ENCODE assay signal across 22 mouse cellular contexts in genomic region chr11:103750612-103751011, GRCm38 (mm10). TPM values are rescaled to one million over a fixed set of nuclear protein-coding genes. Genes with fewer than 3 reads are reported as not detected.
DNase-seq lines count a peak whose midpoint lies in the region; ATAC-seq and TF ChIP-seq lines count a peak whose summit lies in the region.
"Had no signal": no experiment of that assay in that cellular context is flagged by ENCODE, and none has a peak within 500 bp of the region (broad histone marks: within the 10 kb centered on the region; RNA-seq: fewer than 3 reads in every experiment).

No protein-coding gene starts in this region.

- no peak overlapping the region for H3K27ac ChIP-seq in kidney, postnatal 0 days
- H3K27ac ChIP-seq: embryonic facial prominence, embryonic 10.5 days; forebrain, embryonic 12.5 days; heart, embryonic 15.5 days; hindbrain, embryonic 15.5 days; liver, embryonic 15.5 days; midbrain, embryonic 10.5 days; neural tube, embryonic 12.5 days had no signal

- DNase-seq in kidney, postnatal 0 days (ENCODE audit: low spot score) = peak; percentile 61
- no peak for DNase-seq in kidney, adult 11 months
- DNase-seq in 416B (ENCODE audit: low read depth) (peak; percentile 59), NIH3T3 (ENCODE audit: low read depth) (peak; percentile 37)
- peak; percentile 36 for DNase-seq in fat pad, adult 2 months (ENCODE audit: extremely low read depth, low read depth, low spot score)
- DNase-seq in cerebellum, adult 9-10 months = no peak
- DNase-seq: cerebellum, adult 11 months; gastrocnemius, postnatal 14 days; heart, postnatal 4 days; lung, postnatal 10 days; right cerebral cortex, adult 18-20 months; thymus, postnatal 14 days had no signal

- 30% methylated on average over 3 of the region's 3 CpGs for WGBS in kidney, postnatal 0 days

- no peaks in the 10 kb centered on the region for H3K9me3 ChIP-seq in kidney, postnatal 0 days (replicated peaks; ENCODE audit: low read length)
- H3K9me3 ChIP-seq: embryonic facial prominence, embryonic 10.5 days; forebrain, embryonic 12.5 days; heart, embryonic 15.5 days; hindbrain, embryonic 15.5 days; liver, embryonic 15.5 days; midbrain, embryonic 10.5 days; neural tube, embryonic 12.5 days had no signal

- H3K4me2 ChIP-seq in kidney, postnatal 0 days (ENCODE audit: low read length) = peak overlapping the region; percentile 65; the same call in 1 of the 2 replicates

- ATAC-seq in kidney, postnatal 0 days (replicated peaks; ENCODE audit: low FRiP score, low read depth) = no peak
- no peak for ATAC-seq in monocyte, adult 5-6 weeks (replicated peaks; ENCODE audit: insufficient number of reproducible peaks, low FRiP score, low TSS enrichment, poor library complexity, severe bottlenecking)
- ATAC-seq: Patski had no signal

- no peaks in the 10 kb centered on the region for H3K36me3 ChIP-seq in kidney, postnatal 0 days (ENCODE audit: insufficient read depth, low read length)
- H3K36me3 ChIP-seq: embryonic facial prominence, embryonic 10.5 days; forebrain, embryonic 12.5 days; heart, embryonic 15.5 days; hindbrain, embryonic 15.5 days; liver, embryonic 15.5 days; midbrain, embryonic 10.5 days; neural tube, embryonic 12.5 days had no signal

- no peak overlapping the region for H3K4me3 ChIP-seq in kidney, postnatal 0 days (replicated peaks; ENCODE audit: low read depth, low read length)
- H3K4me3 ChIP-seq: liver, embryonic 15.5 days had no signal

- H3K27me3 ChIP-seq in kidney, postnatal 0 days (ENCODE audit: insufficient read depth, low read length) = peaks cover 51% of the 10 kb centered on the region

- no peak for TF ChIP-seq CTCF in kidney, postnatal 0 days (IDR thresholded peaks at IDR 0.05; ENCODE audit: low read depth)

- no peak overlapping the region for H3K9ac ChIP-seq in kidney, postnatal 0 days (ENCODE audit: low read depth, low read length)
- H3K9ac ChIP-seq: forebrain, embryonic 12.5 days; heart, embryonic 15.5 days; hindbrain, embryonic 15.5 days; liver, embryonic 15.5 days; neural tube, embryonic 12.5 days had no signal

- peaks cover 10% of the 10 kb centered on the region for H3K4me1 ChIP-seq in kidney, postnatal 0 days (replicated peaks; ENCODE audit: insufficient read depth, low read length)

RNA-seq across cellular contexts. Expression of gene Wnt9b, which starts 1.0 kb away (rescaled TPM):
- 10.4 and 12.5 TPM in 2 replicates for polyA plus RNA-seq in kidney, postnatal 0 days (2015; fragmentation: Nextera tagmentation; extraction: Ambion mirVana)
- not detected in 3 replicates for total RNA-seq in monocyte, adult 5-6 weeks (2017)
- polyA plus RNA-seq: Patski had no signal

RNA-seq across cellular contexts. Expression of gene Wnt3, which starts 23.3 kb away (rescaled TPM):
- 0.05 and 0.06 TPM in 2 replicates for polyA plus RNA-seq in kidney, postnatal 0 days (2015; fragmentation: Nextera tagmentation; extraction: Ambion mirVana)
- not detected in 3 replicates for total RNA-seq in monocyte, adult 5-6 weeks (2017)
- total RNA-seq: heart, adult 8-10 months; heart, postnatal 4 days had no signal
- polyA plus RNA-seq: liver, embryonic 15.5 days; Patski had no signal

RNA-seq across cellular contexts. Expression of gene Gosr2, which starts 52.9 kb away (rescaled TPM):
- polyA plus RNA-seq in kidney, postnatal 0 days (2015; fragmentation: Nextera tagmentation; extraction: Ambion mirVana) = 87.0 and 95.2 TPM in 2 replicates
- total RNA-seq in monocyte, adult 5-6 weeks (2017) = 52.9 to 61.4 TPM (median 56.2 TPM) in 3 replicates

Comparison
In these comparisons a context has a peak if more than half of its experiments do, and no peak if none do; other contexts are left out.
1. DNase-seq: peak in kidney, postnatal 0 days (single experiment), 416B (single experiment), NIH3T3 (single experiment) and fat pad, adult 2 months (single experiment); none in kidney, adult 11 months (single experiment) and cerebellum, adult 9-10 months (single experiment).